Mouse (Mus musculus): Measurements from ENCODE around the gene Nsun6. TPM values are rescaled to one million over a fixed set of nuclear protein-coding genes. Genes with fewer than 3 reads are reported as not detected.
A peak's percentile ranks its signal among the peaks of the same experiment; 100 is the strongest.

The Nsun6 gene
- total RNA-seq (2021): 1 to 10 TPM; 2.5 to 3.3 TPM
- long read RNA-seq, experiment 1, partial matches to known transcripts: 0 of 4 reads
- long read RNA-seq, experiment 1, other reads (novel, unspliced or antisense): 1 of 4 reads
- long read RNA-seq, experiment 2, partial matches to known transcripts: 0 of 1 reads
- long read RNA-seq, experiment 2, other reads (novel, unspliced or antisense): 0 of 1 reads

GRCm38 (mm10) chr2:15054945-15055637, at the start of gene Nsun6:
Nsun6 (minus strand) TSS chr2:15055069.
- peak; percentile 96 for DNase-seq (ENCODE audit: low spot score)

GRCm38 (mm10) chr2:15104386-15104785, 49.5 kb upstream of the Nsun6 start:
- DNase-seq (ENCODE audit: low spot score): no peak

- DNase-seq (ENCODE audit: low spot score): no peak
Observed at GRCm38 (mm10) chr2:15096514-15097090, 41.7 kb upstream of the Nsun6 start.

- DNase-seq (ENCODE audit: low spot score): no peak
Observed at GRCm38 (mm10) chr2:15087308-15087707, 32.4 kb upstream of the Nsun6 start.

- DNase-seq (ENCODE audit: low spot score): no peak
Observed at GRCm38 (mm10) chr2:15083702-15084101, 28.8 kb upstream of the Nsun6 start.

- DNase-seq (ENCODE audit: low spot score): no peak
Observed at GRCm38 (mm10) chr2:15067091-15067490, 12.2 kb upstream of the Nsun6 start.

GRCm38 (mm10) chr2:15065447-15065846, 10.6 kb upstream of the Nsun6 start:
- DNase-seq (ENCODE audit: low spot score): no peak

GRCm38 (mm10) chr2:15064380-15065269, 9.8 kb upstream of the Nsun6 start:
- DNase-seq (ENCODE audit: low spot score): no peak

GRCm38 (mm10) chr2:15063815-15064214, 8.9 kb upstream of the Nsun6 start:
- DNase-seq (ENCODE audit: low spot score): no peak

- no peak for DNase-seq (ENCODE audit: low spot score)
Observed at GRCm38 (mm10) chr2:15060856-15061255, 6.0 kb upstream of the Nsun6 start.

- peak; percentile 24 for DNase-seq (ENCODE audit: low spot score)
Observed at GRCm38 (mm10) chr2:15058227-15058626, 3.4 kb upstream of the Nsun6 start.

- no peak for DNase-seq (ENCODE audit: low spot score)
Observed at GRCm38 (mm10) chr2:15055741-15056151, 877 bp upstream of the Nsun6 start.

- DNase-seq (ENCODE audit: low spot score): peak; percentile 15
Observed at GRCm38 (mm10) chr2:15054496-15054895, 373 bp downstream of the Nsun6 start.

- peak; percentile 96 for DNase-seq (ENCODE audit: low spot score)
Observed at GRCm38 (mm10) chr2:15049117-15049873, 5.6 kb downstream of the Nsun6 start, which contains the start of gene Arl5b. Arl5b (plus strand) TSS chr2:15049395.

- DNase-seq (ENCODE audit: low spot score): no peak
Observed at GRCm38 (mm10) chr2:15040326-15040725, 14.5 kb downstream of the Nsun6 start.

GRCm38 (mm10) chr2:15038705-15039104, 16.2 kb downstream of the Nsun6 start:
- no peak for DNase-seq (ENCODE audit: low spot score)

- no peak for DNase-seq (ENCODE audit: low spot score)
Observed at GRCm38 (mm10) chr2:15027816-15028215, 27.1 kb downstream of the Nsun6 start.

- DNase-seq (ENCODE audit: low spot score): no peak
Observed at GRCm38 (mm10) chr2:15026817-15027216, 28.1 kb downstream of the Nsun6 start.

- no peak for DNase-seq (ENCODE audit: low spot score)
Observed at GRCm38 (mm10) chr2:15008072-15008471, 46.8 kb downstream of the Nsun6 start.

GRCm38 (mm10) chr2:15007531-15007930, 47.3 kb downstream of the Nsun6 start:
- DNase-seq (ENCODE audit: low spot score): no peak

GRCm38 (mm10) chr2:14997836-14998235, 57.0 kb downstream of the Nsun6 start:
- no peak for DNase-seq (ENCODE audit: low spot score)

Data from gastrocnemius, adult 18-20 months (tissue).